Mouse (Mus musculus): ENCODE measurements around the gene Slc7a11. TPM values are rescaled to one million over a fixed set of nuclear protein-coding genes. Genes with fewer than 3 reads are reported as not detected.

The Slc7a11 gene
- polyA plus RNA-seq (2015; fragmentation: Nextera tagmentation; extraction: Ambion mirVana): 2.3 and 2.4 TPM in 2 replicates

DNA sequence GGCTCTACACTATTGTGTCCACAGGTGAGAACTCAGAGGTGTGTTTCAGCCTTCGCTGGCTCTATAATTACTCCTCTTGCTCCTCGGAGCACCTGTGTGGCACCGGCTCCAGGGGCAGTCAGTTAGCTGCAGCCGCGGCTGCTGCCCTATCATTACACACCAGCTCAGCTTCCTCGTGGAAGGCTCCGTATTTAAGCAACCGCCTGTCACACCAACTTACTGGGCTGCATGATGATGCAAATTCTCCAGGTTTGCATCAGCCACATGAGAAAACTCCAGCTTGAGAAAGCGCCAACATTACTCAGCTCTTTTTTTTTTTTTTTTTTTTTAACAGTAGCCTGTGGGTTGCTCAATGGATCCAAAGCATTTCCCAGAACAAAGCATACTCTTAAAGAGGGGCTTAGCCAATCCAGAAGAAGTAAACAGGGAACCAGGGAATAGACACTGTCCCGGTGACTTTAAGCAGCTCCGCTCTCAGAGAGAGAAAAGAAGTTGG lies at the start of gene Slc7a11:
Gene Slc7a11, minus strand, starts transcription at position 194 of the 496 bp plus-strand sequence.
- under 1% methylated on average over 11 of the region's 11 CpGs for WGBS
- H3K4me1 ChIP-seq (replicated peaks; ENCODE audit: control insufficient read depth, insufficient read depth): no peaks in the 10 kb centered on the region

DNA sequence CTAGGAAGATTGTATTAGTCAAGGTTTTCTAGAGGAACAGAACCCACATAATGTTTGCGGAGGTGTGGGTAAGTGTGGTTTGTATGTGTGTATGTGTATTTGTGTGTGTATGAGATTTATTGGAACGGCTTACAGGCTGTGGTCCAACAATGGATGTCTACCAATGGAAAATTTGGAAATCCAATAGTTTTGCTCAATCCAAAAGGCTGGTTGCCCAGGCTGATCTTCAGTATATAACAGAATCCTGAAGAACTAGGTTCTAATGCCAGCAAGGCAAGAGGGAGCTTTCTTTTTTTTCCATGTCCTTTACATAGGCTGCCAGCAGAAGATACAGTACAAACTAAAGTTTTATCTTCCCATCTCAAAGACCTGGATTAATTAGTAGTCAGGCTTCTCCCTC lies 48.3 kb upstream of the Slc7a11 start:
- Histone ChIP-seq H3K9ac (ENCODE audit: low read length) (no peak overlapping the region), H3K36me3 (ENCODE audit: control insufficient read depth, insufficient read depth, low read length) (no peaks in the 10 kb centered on the region), H3K9me3 (ENCODE audit: control insufficient read depth, low read length) (no peaks in the 10 kb centered on the region), H3K4me3 (ENCODE audit: low read depth, low read length) (no peak overlapping the region), H3K27me3 (ENCODE audit: control insufficient read depth, insufficient read depth, low read length) (no peaks in the 10 kb centered on the region), H3K4me2 (replicated peaks; ENCODE audit: low read depth) (no peak overlapping the region), H3K27ac (replicated peaks) (no peak overlapping the region), H3K4me1 (replicated peaks; ENCODE audit: control insufficient read depth, insufficient read depth) (no peaks in the 10 kb centered on the region)
- 96% methylated on average over 2 of the region's 2 CpGs for whole genome bisulfite sequencing
- ATAC-seq (ENCODE audit: low FRiP score, low TSS enrichment) (no peak), DNase-seq (ENCODE audit: low spot score) (no peak)
- TF ChIP-seq CTCF (IDR thresholded peaks at IDR 0.05; ENCODE audit: low read depth): no peak
- no peak for TF ChIP-seq EP300 (optimal IDR thresholded peaks at IDR 0.05)

More for the DNA sequence above, at the start of gene Slc7a11:
- Histone ChIP-seq H3K9ac (ENCODE audit: low read length) (peak within 1 kb of the TSS; percentile 51), H3K36me3 (ENCODE audit: control insufficient read depth, insufficient read depth, low read length) (no peaks in the 10 kb centered on the region), H3K27ac (replicated peaks) (peak within 1 kb of the TSS; percentile 56; the same call in 1 of the 2 replicates), H3K27me3 (ENCODE audit: control insufficient read depth, insufficient read depth, low read length) (no peaks in the 10 kb centered on the region), H3K4me3 (ENCODE audit: low read depth, low read length) (peak within 1 kb of the TSS; percentile 46), H3K9me3 (ENCODE audit: control insufficient read depth, low read length) (no peaks in the 10 kb centered on the region), H3K4me2 (replicated peaks; ENCODE audit: low read depth) (peak within 1 kb of the TSS; percentile 52)
- ATAC-seq (ENCODE audit: low FRiP score, low TSS enrichment) (peak; percentile 90), DNase-seq (ENCODE audit: low spot score) (peak; percentile 59)
- no peak for TF ChIP-seq CTCF (IDR thresholded peaks at IDR 0.05; ENCODE audit: low read depth)
- no peak for TF ChIP-seq EP300 (optimal IDR thresholded peaks at IDR 0.05)

DNA sequence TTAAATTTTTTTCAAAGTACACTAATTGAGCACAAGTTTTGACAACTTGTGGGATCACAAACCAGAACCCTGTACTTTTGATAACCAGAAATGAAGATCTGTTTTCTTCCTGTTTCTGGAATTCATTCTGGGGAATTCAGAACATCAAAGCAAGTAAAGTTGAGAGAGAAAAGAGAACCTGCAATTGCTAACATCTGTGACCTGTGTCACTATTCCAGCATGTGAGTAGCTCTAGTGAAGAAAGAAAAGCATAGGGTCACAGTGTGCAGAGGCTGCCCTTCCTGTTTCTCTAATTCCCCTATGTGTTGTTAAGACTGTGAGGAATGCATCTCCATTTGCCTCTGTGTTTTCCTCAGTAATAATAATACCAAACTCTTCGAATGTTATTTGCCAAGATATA lies 40.7 kb upstream of the Slc7a11 start:
- no peaks in the 10 kb centered on the region for H3K9me3 ChIP-seq (ENCODE audit: control insufficient read depth, low read length)
- DNase-seq (ENCODE audit: low spot score) (no peak), ATAC-seq (ENCODE audit: low FRiP score, low TSS enrichment) (no peak)
- H3K9ac ChIP-seq (ENCODE audit: low read length): no peak overlapping the region
- H3K4me2 ChIP-seq (replicated peaks; ENCODE audit: low read depth): no peak overlapping the region
- WGBS: 76% methylated on average over 1 of the region's 1 CpGs
- H3K4me1 ChIP-seq (replicated peaks; ENCODE audit: control insufficient read depth, insufficient read depth): no peaks in the 10 kb centered on the region
- H3K27me3 ChIP-seq (ENCODE audit: control insufficient read depth, insufficient read depth, low read length): no peaks in the 10 kb centered on the region
- H3K27ac ChIP-seq (replicated peaks): no peak overlapping the region
- TF ChIP-seq CTCF (IDR thresholded peaks at IDR 0.05; ENCODE audit: low read depth): no peak
- TF ChIP-seq EP300 (optimal IDR thresholded peaks at IDR 0.05): no peak
- no peak overlapping the region for H3K4me3 ChIP-seq (ENCODE audit: low read depth, low read length)
- no peaks in the 10 kb centered on the region for H3K36me3 ChIP-seq (ENCODE audit: control insufficient read depth, insufficient read depth, low read length)

- Histone ChIP-seq H3K9me3 (ENCODE audit: control insufficient read depth, low read length) (no peaks in the 10 kb centered on the region), H3K4me1 (replicated peaks; ENCODE audit: control insufficient read depth, insufficient read depth) (no peaks in the 10 kb centered on the region)
- no peak for DNase-seq (ENCODE audit: low spot score)
These were observed 18.8 kb upstream of the Slc7a11 start for GRCm38 (mm10) chr3:50462223-50462622.

DNA sequence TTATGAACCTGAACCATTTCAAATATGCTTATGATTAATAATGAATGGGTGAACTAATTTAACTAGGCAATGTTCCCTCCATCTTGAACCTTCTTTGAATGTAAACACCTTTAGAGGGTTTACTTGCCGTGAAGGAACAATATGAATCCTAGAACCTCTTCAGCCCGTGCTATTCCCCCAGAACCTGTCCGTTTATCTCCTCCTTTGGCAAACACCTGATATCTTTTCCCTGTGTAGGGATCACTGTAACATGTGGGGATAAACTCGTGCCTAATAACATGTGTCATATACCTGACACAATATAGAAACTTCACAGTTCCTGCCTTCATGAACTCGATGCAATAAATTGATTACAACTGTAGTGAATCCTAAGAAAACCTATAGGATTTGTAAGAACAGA lies 13.7 kb upstream of the Slc7a11 start:
- Histone ChIP-seq H3K9ac (ENCODE audit: low read length) (no peak overlapping the region), H3K9me3 (ENCODE audit: control insufficient read depth, low read length) (no peaks in the 10 kb centered on the region), H3K4me3 (ENCODE audit: low read depth, low read length) (no peak overlapping the region), H3K4me2 (replicated peaks; ENCODE audit: low read depth) (no peak overlapping the region), H3K4me1 (replicated peaks; ENCODE audit: control insufficient read depth, insufficient read depth) (no peaks in the 10 kb centered on the region), H3K27ac (replicated peaks) (peak overlapping the region; percentile 41; the same call in 1 of the 2 replicates), H3K36me3 (ENCODE audit: control insufficient read depth, insufficient read depth, low read length) (no peaks in the 10 kb centered on the region), H3K27me3 (ENCODE audit: control insufficient read depth, insufficient read depth, low read length) (no peaks in the 10 kb centered on the region)
- ATAC-seq (ENCODE audit: low FRiP score, low TSS enrichment): 0 out of 2 replicates have a peak, but pooled peaks have one; percentile 57
- TF ChIP-seq EP300 (optimal IDR thresholded peaks at IDR 0.05) (no peak), CTCF (IDR thresholded peaks at IDR 0.05; ENCODE audit: low read depth) (no peak)
- no peak for DNase-seq (ENCODE audit: low spot score)
- WGBS: 51% methylated on average over 5 of the region's 5 CpGs

More at GRCm38 (mm10) chr3:50462223-50462622, 18.8 kb upstream of the Slc7a11 start:
- Histone ChIP-seq H3K4me3 (ENCODE audit: low read depth, low read length) (no peak overlapping the region), H3K27me3 (ENCODE audit: control insufficient read depth, insufficient read depth, low read length) (no peaks in the 10 kb centered on the region), H3K4me2 (replicated peaks; ENCODE audit: low read depth) (no peak overlapping the region), H3K9ac (ENCODE audit: low read length) (no peak overlapping the region), H3K36me3 (ENCODE audit: control insufficient read depth, insufficient read depth, low read length) (no peaks in the 10 kb centered on the region), H3K27ac (replicated peaks) (no peak overlapping the region)
- 83% methylated on average over 2 of the region's 2 CpGs for WGBS
- TF ChIP-seq EP300 (optimal IDR thresholded peaks at IDR 0.05) (no peak), CTCF (IDR thresholded peaks at IDR 0.05; ENCODE audit: low read depth) (no peak)
- no peak for ATAC-seq (ENCODE audit: low FRiP score, low TSS enrichment)

GRCm38 (mm10) chr3:50456564-50456963 lies 13.2 kb upstream of the Slc7a11 start:
- no peak overlapping the region for H3K4me2 ChIP-seq (replicated peaks; ENCODE audit: low read depth)
- no peaks in the 10 kb centered on the region for H3K36me3 ChIP-seq (ENCODE audit: control insufficient read depth, insufficient read depth, low read length)
- H3K9ac ChIP-seq (ENCODE audit: low read length): no peak overlapping the region
- no peaks in the 10 kb centered on the region for H3K9me3 ChIP-seq (ENCODE audit: control insufficient read depth, low read length)
- H3K4me3 ChIP-seq (ENCODE audit: low read depth, low read length): no peak overlapping the region
- ATAC-seq (ENCODE audit: low FRiP score, low TSS enrichment) (peak; percentile 98), DNase-seq (ENCODE audit: low spot score) (peak; percentile 45)
- TF ChIP-seq EP300 (optimal IDR thresholded peaks at IDR 0.05): no peak
- TF ChIP-seq CTCF (IDR thresholded peaks at IDR 0.05; ENCODE audit: low read depth): no peak
- peak overlapping the region; percentile 41; the same call in 1 of the 2 replicates for H3K27ac ChIP-seq (replicated peaks)
- no peaks in the 10 kb centered on the region for H3K4me1 ChIP-seq (replicated peaks; ENCODE audit: control insufficient read depth, insufficient read depth)
- 45% methylated on average over 4 of the region's 4 CpGs for WGBS
- no peaks in the 10 kb centered on the region for H3K27me3 ChIP-seq (ENCODE audit: control insufficient read depth, insufficient read depth, low read length)
